In genomic region chr10:127520714-127521357, GRCm38 (mm10) we compare ENCODE assay signal across 9 mouse cellular contexts. TPM values are rescaled to one million over a fixed set of nuclear protein-coding genes. Genes with fewer than 3 reads are reported as not detected.
DNase-seq lines count a peak whose midpoint lies in the region; ATAC-seq and TF ChIP-seq lines count a peak whose summit lies in the region.
"Had no signal": no experiment of that assay in that cellular context is flagged by ENCODE, and none has a peak within 500 bp of the region (broad histone marks: within the 10 kb centered on the region; RNA-seq: fewer than 3 reads in every experiment).

No protein-coding gene starts in this region.

- peaks cover 2% of the 10 kb centered on the region; the same call in 1 of the 2 replicates for H3K36me3 ChIP-seq in neural tube, embryonic 11.5 days (ENCODE audit: control insufficient read depth, insufficient read depth, low read length)
- peaks cover 41% of the 10 kb centered on the region for H3K36me3 ChIP-seq in hindbrain, embryonic 10.5 days
- peaks cover 26% of the 10 kb centered on the region for H3K36me3 ChIP-seq in limb, embryonic 14.5 days (ENCODE audit: control insufficient read depth, insufficient read depth, low read length)

- no peak for TF ChIP-seq POLR2A in limb, embryonic 14.5 days (IDR thresholded peaks at IDR 0.05; ENCODE audit: borderline replicate concordance, extremely low read depth, insufficient read depth, insufficient read length)

- no peak overlapping the region for H3K4me3 ChIP-seq in neural tube, embryonic 11.5 days (ENCODE audit: low read depth, low read length)
- peak overlapping the region; percentile 67 for H3K4me3 ChIP-seq in hindbrain, embryonic 10.5 days
- peak overlapping the region; percentile 49; the same call in 1 of the 2 replicates for H3K4me3 ChIP-seq in limb, embryonic 14.5 days (replicated peaks; ENCODE audit: low read length)

- peaks cover 31% of the 10 kb centered on the region for H3K4me1 ChIP-seq in neural tube, embryonic 11.5 days (ENCODE audit: control insufficient read depth, insufficient read depth, low read length)
- peaks cover 77% of the 10 kb centered on the region for H3K4me1 ChIP-seq in hindbrain, embryonic 10.5 days (replicated peaks)
- H3K4me1 ChIP-seq in limb, embryonic 14.5 days (ENCODE audit: control insufficient read depth, insufficient read depth, low read length): peaks cover 28% of the 10 kb centered on the region

- 85% methylated on average over 20 of the region's 20 CpGs for WGBS in neural tube, embryonic 11.5 days
- WGBS in hindbrain, embryonic 10.5 days: 82% methylated on average over 20 of the region's 20 CpGs
- 85% methylated on average over 20 of the region's 20 CpGs for WGBS in limb, embryonic 14.5 days

- DNase-seq in neural tube, embryonic 11.5 days (ENCODE audit: low spot score): peak; percentile 11
- no peak for DNase-seq in neural tube, embryonic 10.5 days (ENCODE audit: extremely low spot score, low spot score)
- no peak for DNase-seq in hindbrain, embryonic 10.5 days (ENCODE audit: low spot score)
- DNase-seq in limb, embryonic 14.5 days (ENCODE audit: low spot score): no peak
- peak; percentile 50 for DNase-seq in yolk sac, embryonic 10.5 days (ENCODE audit: low spot score)
- DNase-seq in urinary bladder, postnatal 10 days (ENCODE audit: low spot score): no peak
- no peak for DNase-seq in thymus, postnatal 14 days
- DNase-seq: adrenal gland, adult 2 months had no signal

- no peak overlapping the region for H3K4me2 ChIP-seq in neural tube, embryonic 11.5 days (ENCODE audit: low read depth)
- peak overlapping the region; percentile 81 for H3K4me2 ChIP-seq in limb, embryonic 14.5 days (replicated peaks; ENCODE audit: low read depth, low read length, severe bottlenecking)

- H3K27me3 ChIP-seq in neural tube, embryonic 11.5 days (ENCODE audit: control insufficient read depth, insufficient read depth, low read length): peaks cover 22% of the 10 kb centered on the region
- peaks cover 83% of the 10 kb centered on the region for H3K27me3 ChIP-seq in hindbrain, embryonic 10.5 days (ENCODE audit: insufficient read depth, poor library complexity, severe bottlenecking)
- H3K27me3 ChIP-seq in limb, embryonic 14.5 days (ENCODE audit: control insufficient read depth, insufficient read depth, low read length): peaks cover 25% of the 10 kb centered on the region

- H3K27ac ChIP-seq in neural tube, embryonic 11.5 days (ENCODE audit: low read depth, low read length): no peak overlapping the region
- H3K27ac ChIP-seq in hindbrain, embryonic 10.5 days: peak overlapping the region; percentile 89; the same call in 1 of the 2 replicates
- H3K27ac ChIP-seq in limb, embryonic 14.5 days (replicated peaks; ENCODE audit: low read depth, low read length): no peak overlapping the region

- ATAC-seq in neural tube, embryonic 11.5 days (ENCODE audit: insufficient read depth, low FRiP score, low TSS enrichment): no peak
- no peak for ATAC-seq in limb, embryonic 14.5 days (ENCODE audit: low FRiP score, low read depth)
- ATAC-seq in inflammation-experienced regulatory T-cells, adult 6 months: no peak

- H3K9ac ChIP-seq in neural tube, embryonic 11.5 days (ENCODE audit: low read length): no peak overlapping the region
- peak overlapping the region; percentile 49 for H3K9ac ChIP-seq in limb, embryonic 14.5 days (ENCODE audit: low read depth, low read length, severe bottlenecking)

- no peaks in the 10 kb centered on the region for H3K9me3 ChIP-seq in neural tube, embryonic 11.5 days (ENCODE audit: control insufficient read depth, low read length)
- H3K9me3 ChIP-seq in hindbrain, embryonic 10.5 days: 0 out of 2 replicates have a peak, but pooled peaks cover 5% of the 10 kb centered on the region
- no peaks in the 10 kb centered on the region for H3K9me3 ChIP-seq in limb, embryonic 14.5 days (ENCODE audit: control insufficient read depth, low read length)

RNA-seq across cellular contexts. Expression of gene Shmt2, which starts 1.4 kb away (rescaled TPM):
- polyA plus RNA-seq in neural tube, embryonic 11.5 days (2014; fragmentation: Nextera tagmentation; extraction: Ambion mirVana): 82.1 and 91.5 TPM in 2 replicates
- 103 and 118 TPM in 2 replicates for polyA plus RNA-seq in hindbrain, embryonic 10.5 days (2016; fragmentation: Nextera tagmentation; extraction: Ambion mirVana)
- polyA plus RNA-seq in limb, embryonic 14.5 days (2012; rRNA removed): 146 and 178 TPM in 2 replicates
- 89.4 and 94.6 TPM in 2 replicates for polyA plus RNA-seq in limb, embryonic 14.5 days (2014; fragmentation: Nextera tagmentation; extraction: Ambion mirVana)
- 10 to 100 TPM; 38.2 to 43.2 (median 42.9) TPM for polyA plus RNA-seq in inflammation-experienced regulatory T-cells, adult 6 months (2017; shearing (Covaris generic))

RNA-seq across cellular contexts. Expression of gene Ndufa4l2, which starts 6.1 kb away (rescaled TPM):
- polyA plus RNA-seq in neural tube, embryonic 11.5 days (2014; fragmentation: Nextera tagmentation; extraction: Ambion mirVana): 2.4 and 3.4 TPM in 2 replicates
- 8.1 and 10.5 TPM in 2 replicates for polyA plus RNA-seq in hindbrain, embryonic 10.5 days (2016; fragmentation: Nextera tagmentation; extraction: Ambion mirVana)
- polyA plus RNA-seq in limb, embryonic 14.5 days (2012; rRNA removed): 31.7 and 36.9 TPM in 2 replicates
- 44.5 and 62.9 TPM in 2 replicates for polyA plus RNA-seq in limb, embryonic 14.5 days (2014; fragmentation: Nextera tagmentation; extraction: Ambion mirVana)
- polyA plus RNA-seq in inflammation-experienced regulatory T-cells, adult 6 months (2017; shearing (Covaris generic)): not detected

RNA-seq across cellular contexts. Expression of gene Nxph4, which starts 13.5 kb away (rescaled TPM):
- polyA plus RNA-seq in neural tube, embryonic 11.5 days (2014; fragmentation: Nextera tagmentation; extraction: Ambion mirVana): 45.7 and 46.8 TPM in 2 replicates
- 23.1 and 70.9 TPM in 2 replicates for polyA plus RNA-seq in hindbrain, embryonic 10.5 days (2016; fragmentation: Nextera tagmentation; extraction: Ambion mirVana)
- 7.2 and 9.6 TPM in 2 replicates for polyA plus RNA-seq in limb, embryonic 14.5 days (2012; rRNA removed)
- 17.5 and 19.9 TPM in 2 replicates for polyA plus RNA-seq in limb, embryonic 14.5 days (2014; fragmentation: Nextera tagmentation; extraction: Ambion mirVana)
- polyA plus RNA-seq in inflammation-experienced regulatory T-cells, adult 6 months (2017; shearing (Covaris generic)): not detected

RNA-seq across cellular contexts. Expression of gene Stac3, which starts 19.4 kb away (rescaled TPM):
- 0.50 and 0.95 TPM in 2 replicates for polyA plus RNA-seq in neural tube, embryonic 11.5 days (2014; fragmentation: Nextera tagmentation; extraction: Ambion mirVana)
- 0.72 and 1.5 TPM in 2 replicates for polyA plus RNA-seq in hindbrain, embryonic 10.5 days (2016; fragmentation: Nextera tagmentation; extraction: Ambion mirVana)
- polyA plus RNA-seq in limb, embryonic 14.5 days (2012; rRNA removed): 33.3 and 43.2 TPM in 2 replicates
- polyA plus RNA-seq in limb, embryonic 14.5 days (2014; fragmentation: Nextera tagmentation; extraction: Ambion mirVana): 2.0 and 4.4 TPM in 2 replicates
- under 1 TPM in 1 of 3 experiments, not detected in 2; 0.35 TPM for polyA plus RNA-seq in inflammation-experienced regulatory T-cells, adult 6 months (2017; shearing (Covaris generic))

Comparison
In these comparisons a context has a peak if more than half of its experiments do, and no peak if none do; other contexts are left out.
1. DNase-seq: peak in neural tube, embryonic 11.5 days (single experiment) and yolk sac, embryonic 10.5 days (single experiment); none in neural tube, embryonic 10.5 days (single experiment), hindbrain, embryonic 10.5 days (single experiment), limb, embryonic 14.5 days (single experiment), urinary bladder, postnatal 10 days (single experiment) and thymus, postnatal 14 days (single experiment).
2. RNA of gene Nxph4, which starts 13.5 kb away (polyA plus RNA-seq): 23.1 to 70.9 TPM in hindbrain, embryonic 10.5 days, 45.7 to 46.8 TPM in neural tube, embryonic 11.5 days and 7.2 to 19.9 TPM in limb, embryonic 14.5 days; not detected in inflammation-experienced regulatory T-cells, adult 6 months; every median in the first group is over 4 times any median in the second.